Mouse (Mus musculus) spleen, adult 2 months (tissue): ENCODE data around the gene Inpp5a. TPM values are rescaled to one million over a fixed set of nuclear protein-coding genes. Genes with fewer than 3 reads are reported as not detected.

Experiments
- DNase-seq, 2 experiments: peaks; one replicate each; pipeline versions ENCODE4 v3.0.0 to v3.0.0-alpha.2; 2012 to 2021; ENCODE audit warnings: low spot score in 2 of 2, low read depth in 1 of 2
- H3K27ac ChIP-seq: fragments of 200-500 bp; 2 replicates; pipeline ENCODE4 v1.5.1; 2012; ENCODE audit warnings: low read length, inconsistent platforms; ENCODE audit not compliant: insufficient read depth
- H3K27me3 ChIP-seq: fragments of 200-500 bp; 2 replicates; pipeline ENCODE4 v1.6.1; 2012; ENCODE audit warnings: mild to moderate bottlenecking, moderate library complexity, low read length, inconsistent platforms; ENCODE audit not compliant: control insufficient read depth, insufficient read depth
- H3K36me3 ChIP-seq: fragments of 200-500 bp; 2 replicates; pipeline ENCODE4 v1.6.1; 2012; ENCODE audit warnings: mild to moderate bottlenecking, low read length, inconsistent platforms; ENCODE audit not compliant: control insufficient read depth, insufficient read depth
- H3K4me1 ChIP-seq: fragments of 200-500 bp; 2 replicates; pipeline ENCODE4 v1.6.1; 2011; ENCODE audit warnings: inconsistent platforms; ENCODE audit not compliant: control insufficient read depth, insufficient read depth, insufficient read length
- H3K4me3 ChIP-seq: fragments of 200-500 bp; 2 replicates; pipeline ENCODE4 v1.5.1; 2011; ENCODE audit warnings: mild to moderate bottlenecking, inconsistent platforms; ENCODE audit not compliant: insufficient read depth, insufficient read length; ENCODE audit errors: extremely low read depth
- CTCF ChIP-seq: fragments of 200-500 bp; IDR thresholded peaks from 2 replicates; pipeline ENCODE4 v1.5.1; 2011; ENCODE audit warnings: mild to moderate bottlenecking, inconsistent platforms; ENCODE audit not compliant: insufficient read depth, insufficient read length, insufficient replicate concordance; ENCODE audit errors: extremely low read depth
- POLR2A ChIP-seq: fragments of 200-500 bp; IDR thresholded peaks from 2 replicates; pipeline ENCODE4 v1.6.1; 2011; ENCODE audit warnings: low read depth, low read length, inconsistent platforms
- WGBS: fragments of 180-500 bp; shearing (Covaris S2); methylation state at CpG from one replicate; pipeline ENCODE4 v1.1.7; 2018; 5-methylcytosine and 5-hydroxymethylcytosine counted together
- polyA plus RNA-seq: library from polyadenylated mRNA; depleted of rRNA; stranded (reverse); fragments of >200 nt; gene quantifications from 2 replicates; pipeline ENCODE4 v1.2.3, GENCODE M21; 2012

Gene Inpp5a
- polyA plus RNA-seq, 1 experiment: 10.3 TPM

DNA sequence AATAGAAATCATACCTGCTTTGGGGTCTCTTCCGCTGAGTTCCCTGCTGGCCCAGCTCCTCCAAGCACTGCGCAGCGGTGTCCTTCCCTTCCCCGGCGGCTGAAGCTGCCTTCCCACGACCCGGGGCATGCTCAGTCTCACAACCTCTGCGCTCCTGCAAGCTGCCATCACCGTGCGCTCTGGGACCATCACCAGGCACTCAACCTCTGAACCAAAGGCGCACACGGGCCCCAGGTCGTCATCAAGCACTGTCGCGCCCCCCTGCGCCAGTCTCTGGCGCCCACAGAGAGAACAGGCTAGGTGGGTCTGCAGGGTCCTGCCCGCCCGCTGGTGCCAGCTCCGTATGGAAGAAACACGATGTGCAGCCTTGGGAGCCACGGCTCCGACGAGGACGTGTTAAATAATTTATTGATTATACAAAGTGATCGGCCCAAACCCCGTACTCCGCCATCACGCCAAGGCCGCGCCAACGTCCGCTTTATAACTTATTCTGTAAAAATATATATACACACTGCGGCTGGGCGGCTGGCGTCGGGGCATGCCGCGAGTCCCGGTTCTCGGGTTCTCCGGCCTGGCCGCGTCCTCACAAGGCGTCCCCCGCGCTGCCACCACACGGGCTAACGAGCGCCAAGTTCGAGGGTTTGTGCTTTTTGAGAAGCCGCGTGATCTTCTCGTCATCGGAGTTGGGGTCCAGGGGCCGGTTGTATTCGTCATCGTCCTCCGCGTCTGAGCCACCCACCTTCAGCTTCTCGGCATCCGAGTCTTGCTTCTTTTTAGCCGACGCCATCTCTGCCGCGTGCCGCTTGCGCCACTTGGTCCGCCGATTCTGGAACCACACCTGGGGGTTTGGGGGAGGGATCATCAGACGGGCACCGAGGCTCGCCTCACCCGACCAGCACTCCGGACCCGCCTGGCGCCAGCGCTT, 192.2 kb downstream of the Inpp5a start:
- H3K4me1 ChIP-seq: peaks cover 2% of the 10 kb centered on the region; the same call in 1 of the 2 replicates

DNA sequence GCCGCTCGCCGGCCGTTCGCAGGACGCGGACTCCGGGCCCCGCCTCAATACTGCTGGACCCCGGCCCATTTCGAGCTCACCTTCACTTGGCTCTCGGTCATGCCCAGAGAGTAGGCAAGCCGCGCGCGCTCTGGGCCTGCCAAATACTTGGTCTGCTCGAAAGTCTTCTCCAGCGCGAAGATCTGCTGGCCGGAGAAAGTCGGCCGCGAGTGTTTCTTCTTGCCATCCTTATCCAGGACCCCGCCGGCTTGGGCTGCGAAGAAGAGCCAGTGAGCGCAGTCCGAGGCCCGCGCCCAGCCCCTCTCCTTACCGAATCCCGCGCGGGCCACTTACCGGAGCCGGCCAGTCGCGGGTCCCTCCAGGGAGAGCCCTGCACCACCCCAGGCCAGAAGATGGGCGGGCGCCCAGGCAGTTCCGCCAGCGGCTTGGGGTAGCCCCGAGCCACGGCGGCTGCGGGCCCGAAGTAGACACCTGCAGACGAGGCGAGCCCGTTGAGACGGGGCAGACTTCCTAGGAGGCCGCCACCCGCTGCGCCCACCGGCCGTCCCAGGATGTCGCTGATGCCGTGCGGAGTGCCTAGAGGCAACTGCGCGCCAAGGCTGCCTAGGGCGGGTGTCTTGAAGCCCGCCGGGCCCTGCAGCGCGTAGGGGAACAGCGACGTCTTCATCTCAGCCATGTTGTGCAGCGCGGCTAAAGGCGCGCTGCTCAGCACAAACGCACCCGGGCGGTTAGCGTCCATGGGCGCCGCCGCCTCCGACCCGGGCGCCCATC, 193.1 kb downstream of the Inpp5a start:
- Histone ChIP-seq H3K4me3 (no peak overlapping the region), H3K27ac (no peak overlapping the region), H3K4me1 (peaks cover 2% of the 10 kb centered on the region; the same call in 1 of the 2 replicates), H3K27me3 (peaks cover 22% of the 10 kb centered on the region), H3K36me3 (peaks cover 16% of the 10 kb centered on the region)
- WGBS: 4% methylated on average over 82 of the region's 82 CpGs
- no peak for TF ChIP-seq POLR2A
- TF ChIP-seq CTCF: no peak
- DNase-seq: no peak

More for the DNA sequence above, 192.2 kb downstream of the Inpp5a start:
- TF ChIP-seq POLR2A: no peak
- no peak overlapping the region for H3K4me3 ChIP-seq
- peaks cover 20% of the 10 kb centered on the region for H3K27me3 ChIP-seq
- peaks cover 20% of the 10 kb centered on the region for H3K36me3 ChIP-seq
- 10% methylated on average over 78 of the region's 78 CpGs for WGBS
- H3K27ac ChIP-seq: no peak overlapping the region
- no peak for DNase-seq

DNA sequence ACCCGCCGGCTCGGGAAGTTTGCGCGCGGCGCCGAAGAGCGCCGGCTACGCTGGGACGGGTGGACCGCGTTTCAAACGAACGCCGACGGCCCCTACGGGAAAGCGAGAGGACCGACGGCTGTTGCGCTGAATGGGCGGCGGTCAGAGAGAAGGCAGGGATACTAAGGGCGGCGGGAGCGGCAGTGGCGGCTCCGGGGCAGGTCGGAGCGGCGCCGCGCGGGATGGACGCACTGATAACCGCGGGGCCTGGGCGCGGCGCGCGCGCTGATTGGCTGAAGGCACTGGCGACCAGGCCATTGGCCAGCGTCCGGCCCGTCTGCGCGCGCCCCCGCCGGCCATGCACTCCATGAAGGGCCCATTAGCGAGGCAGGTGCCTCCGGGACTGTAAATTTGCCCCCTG, 193.7 kb downstream of the Inpp5a start, which contains the start of gene Nkx6-2:
TSS of gene Nkx6-2 (minus strand) at position 203 of the 400 bp plus-strand sequence.
- 5% methylated on average over 56 of the region's 56 CpGs for WGBS
- DNase-seq: no peak
- no peak within 1 kb of the TSS for H3K4me3 ChIP-seq
- H3K36me3 ChIP-seq: peaks cover 12% of the 10 kb centered on the region
- TF ChIP-seq CTCF: no peak
- no peak for TF ChIP-seq POLR2A
- peaks cover 2% of the 10 kb centered on the region; the same call in 1 of the 2 replicates for H3K4me1 ChIP-seq
- H3K27me3 ChIP-seq: peaks cover 22% of the 10 kb centered on the region
- H3K27ac ChIP-seq: no peak within 1 kb of the TSS

DNA sequence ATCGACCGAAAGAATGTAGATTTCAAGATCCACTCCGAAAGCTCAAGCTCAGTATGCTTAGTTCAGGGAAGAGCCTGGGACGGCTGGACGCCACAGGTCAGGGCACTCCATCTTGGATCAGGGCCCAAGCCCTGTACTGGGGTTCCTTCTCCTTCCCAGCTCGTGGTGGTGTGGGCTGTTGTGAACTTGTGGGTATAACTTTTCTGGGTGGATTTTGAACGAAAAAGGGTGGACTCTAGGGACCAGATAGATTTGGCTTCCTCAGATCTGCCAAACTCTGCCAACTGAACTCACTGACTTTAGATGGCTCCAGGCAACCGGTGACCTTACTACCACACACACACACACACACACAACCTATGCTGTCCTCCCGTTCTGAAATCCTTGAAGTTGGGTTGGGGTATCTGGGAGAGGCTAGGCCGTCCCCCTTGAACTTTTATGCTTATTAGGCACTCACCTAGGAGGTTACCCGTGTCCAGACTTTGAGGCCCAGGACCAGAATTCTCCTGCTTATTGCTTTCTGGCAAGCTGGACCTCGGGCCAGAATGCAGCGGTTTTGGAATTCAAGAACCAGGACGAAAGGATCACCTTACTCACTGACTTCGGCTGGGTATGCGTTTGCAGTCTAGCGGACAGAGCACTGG, 194.3 kb downstream of the Inpp5a start:
- TF ChIP-seq CTCF: no peak
- TF ChIP-seq POLR2A: no peak
- Histone ChIP-seq H3K27me3 (peaks cover 22% of the 10 kb centered on the region), H3K4me1 (peaks cover 2% of the 10 kb centered on the region; the same call in 1 of the 2 replicates), H3K4me3 (no peak overlapping the region), H3K36me3 (peaks cover 7% of the 10 kb centered on the region), H3K27ac (no peak overlapping the region)
- no peak for DNase-seq
- 30% methylated on average over 17 of the region's 17 CpGs for WGBS

DNA sequence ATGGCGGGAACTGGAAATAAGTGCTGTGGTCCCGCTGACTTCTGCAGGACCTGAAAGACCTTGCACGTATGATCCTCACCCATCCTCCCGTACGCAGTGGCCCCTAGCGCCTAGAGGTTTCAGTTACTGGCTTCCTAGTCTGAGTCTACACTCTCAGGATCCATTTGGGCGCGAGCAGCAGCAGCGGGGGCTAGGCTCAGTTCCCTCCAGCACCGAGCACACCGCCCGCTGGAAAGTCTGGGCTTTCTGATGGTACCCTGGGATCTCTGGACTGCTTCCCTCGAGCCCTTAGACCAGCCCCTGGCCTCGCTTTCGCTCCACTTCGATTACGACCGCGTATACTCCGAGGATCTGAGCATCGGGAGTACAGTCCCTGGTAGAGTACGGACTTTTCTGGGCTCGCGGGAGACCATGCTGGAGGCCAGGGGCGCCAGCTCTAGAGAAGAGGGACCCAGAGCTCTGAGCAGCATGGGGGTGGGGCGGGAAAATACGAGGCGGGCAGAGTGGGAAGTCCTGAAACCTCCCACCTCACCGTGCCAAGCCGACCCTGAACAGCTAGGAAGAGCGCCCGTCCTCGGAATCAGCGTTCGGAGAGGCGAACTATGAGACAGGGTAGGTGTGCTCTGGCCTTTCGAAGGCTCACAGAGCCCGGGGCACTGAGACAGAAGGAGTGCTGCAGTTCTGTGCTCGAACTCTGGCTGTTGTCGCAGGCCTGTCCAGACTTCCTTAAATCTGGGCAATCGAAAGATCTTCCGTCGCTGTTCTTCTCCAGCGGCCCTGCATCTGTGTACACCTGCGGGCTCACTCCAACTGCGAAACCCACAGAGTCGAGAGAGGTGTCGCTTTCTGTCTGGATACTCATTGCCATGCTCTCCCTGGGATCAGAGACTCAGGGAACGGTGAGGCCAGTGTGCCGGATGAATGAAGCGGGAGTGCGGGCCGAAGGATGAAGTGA, 195.6 kb downstream of the Inpp5a start:
- Histone ChIP-seq H3K27me3 (peaks cover 22% of the 10 kb centered on the region), H3K4me3 (no peak overlapping the region), H3K27ac (no peak overlapping the region), H3K36me3 (no peaks in the 10 kb centered on the region), H3K4me1 (peaks cover 2% of the 10 kb centered on the region; the same call in 1 of the 2 replicates)
- TF ChIP-seq CTCF (no peak), POLR2A (no peak)
- WGBS: 3% methylated on average over 53 of the region's 53 CpGs
- no peak for DNase-seq
